Mouse (Mus musculus) right cerebral cortex, postnatal 10 days (tissue): ENCODE measurements around the gene Sufu.

Source experiments
- DNase-seq, 2 experiments: peaks; one replicate each; pipeline ENCODE4 v3.0.0; 2021; ENCODE audit warnings: low spot score in 2 of 2

Gene Sufu

DNA sequence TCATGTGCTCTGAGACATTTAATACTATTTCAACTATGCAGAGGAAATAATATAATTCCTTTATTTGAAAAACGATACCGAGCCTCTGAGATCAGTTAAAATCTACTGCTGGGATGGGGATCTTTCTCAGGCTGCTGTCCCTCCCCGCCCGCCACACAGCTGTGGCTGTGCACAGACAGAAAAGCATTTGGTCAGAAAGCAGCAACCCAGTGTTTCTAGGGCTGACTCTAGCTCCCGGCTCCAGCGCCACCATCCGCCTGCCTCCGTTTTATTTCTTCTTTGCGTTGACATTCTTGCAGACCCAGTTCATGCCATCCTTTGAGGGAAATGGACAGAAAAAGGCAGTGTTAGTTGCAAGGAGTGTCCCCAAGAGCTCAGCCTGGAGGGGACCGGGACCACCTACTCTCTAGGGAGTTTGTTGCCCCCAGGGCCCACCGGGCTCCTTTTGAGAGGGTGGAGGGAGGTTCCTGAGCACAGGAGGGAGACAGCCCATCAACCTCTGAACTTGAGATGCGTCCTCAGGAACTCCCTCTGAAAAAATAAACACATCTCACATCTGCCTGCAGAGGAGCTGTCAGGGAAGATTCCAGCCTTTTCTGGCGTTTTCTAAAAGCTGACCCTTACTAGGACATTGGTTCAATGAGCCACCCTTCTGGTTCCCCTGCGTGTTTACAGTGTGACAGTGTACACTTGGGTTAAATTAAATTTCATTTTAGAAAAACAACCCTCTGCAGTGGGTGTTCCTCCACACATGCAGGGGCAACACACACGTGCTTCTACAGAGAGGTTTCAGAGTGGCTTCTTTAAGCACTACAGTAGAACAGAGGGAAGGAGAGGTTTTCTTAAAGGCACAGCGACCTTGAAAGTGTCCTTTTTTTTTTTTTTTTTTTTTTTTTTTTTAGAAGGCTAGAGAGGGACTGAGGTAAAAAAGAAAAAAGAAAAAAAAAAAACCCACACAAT, 134.7 kb downstream of the Sufu start:
- peak in 1 of 2 experiments; percentile 64 for DNase-seq

GRCm38 (mm10) chr19:46532031-46532688, 135.5 kb downstream of the Sufu start:
- peak; percentile 66 for DNase-seq

- DNase-seq: peak in 1 of 2 experiments; percentile 33
Observed at GRCm38 (mm10) chr19:46533066-46533465, 136.4 kb downstream of the Sufu start.

- no peak for DNase-seq
Observed at GRCm38 (mm10) chr19:46533525-46533924, 136.8 kb downstream of the Sufu start.

- DNase-seq: no peak
Observed at GRCm38 (mm10) chr19:46534542-46535098, 137.9 kb downstream of the Sufu start.

DNA sequence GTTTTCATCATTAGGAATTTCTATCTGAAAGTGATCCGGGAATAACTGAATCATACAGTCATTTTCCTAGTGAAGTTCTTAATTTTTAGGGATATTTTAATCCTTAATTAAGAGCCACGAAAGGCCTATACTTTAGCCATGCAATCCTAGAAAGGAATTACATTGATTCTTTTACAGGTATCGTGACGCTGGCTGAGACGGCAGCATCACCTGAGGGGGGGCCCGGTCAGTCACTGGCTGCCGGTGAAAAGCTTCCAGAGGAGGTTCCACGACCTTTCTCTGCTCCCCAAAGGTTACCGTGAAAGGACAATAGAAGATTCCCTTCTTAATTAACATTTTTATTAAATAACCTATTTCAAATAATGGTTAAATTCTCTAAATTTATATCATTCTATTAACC, 140.7 kb downstream of the Sufu start:
- no peak for DNase-seq

DNA sequence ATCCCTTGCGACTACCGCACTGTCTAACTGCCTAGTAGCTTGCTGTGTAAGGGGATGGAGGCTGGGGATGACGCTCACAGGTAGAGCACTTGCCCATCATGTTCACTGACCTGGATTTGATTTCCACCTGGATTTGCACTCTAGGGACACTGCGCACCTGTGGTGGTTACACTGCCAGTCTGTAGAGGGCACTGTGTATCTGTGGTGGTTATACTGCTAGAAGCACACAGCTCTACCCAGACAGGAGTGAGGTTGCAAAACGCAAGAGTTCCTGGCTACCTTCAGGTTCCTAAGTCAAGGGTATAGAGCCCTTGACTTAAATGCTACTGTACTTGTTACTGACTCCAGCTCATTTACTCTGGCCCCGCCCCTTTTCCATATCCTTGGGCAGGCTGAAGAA, 141.5 kb downstream of the Sufu start:
- DNase-seq: no peak
